Mouse (Mus musculus) erythroblast, embryonic 14.5 days (primary cell): ENCODE results near the gene Ptafr.

ENCODE experiments used
- GATA1 ChIP-seq: IDR thresholded peaks from 2 replicates; pipeline ENCODE4 v1.6.1; 2012; ENCODE audit warnings: low read length, inconsistent platforms, mixed read lengths
- TAL1 ChIP-seq: IDR thresholded peaks from 3 replicates; pipeline ENCODE4 v1.6.1; 2012; ENCODE audit warnings: low read length, inconsistent platforms, mixed read lengths

GRCm38 (mm10) chr4:132624034-132624657, 60.3 kb downstream of the Ptafr start:
- TF ChIP-seq GATA1 (no peak; the same call in 1 of the 2 replicates), TAL1 (no peak)
